Mouse (Mus musculus) retina, embryonic 14.5 days (tissue): ENCODE data around the gene Krtap4-13.
"Not testable (repeated sequence)": the region's sequence is repeated elsewhere in the genome, so short reads cannot be mapped to it uniquely, and the experiment has no call there.

Source experiments
- DNase-seq: peaks from one replicate; pipeline ENCODE4 v3.0.0-alpha.2; 2015; ENCODE audit warnings: low spot score

Krtap4-13 gene

GRCm38 (mm10) chr11:99809792-99810191 is at the start of gene Krtap4-13:
Gene Krtap4-13 (minus strand): TSS chr11:99809892.
- not testable (repeated sequence) for DNase-seq

- DNase-seq: no peak
Observed at GRCm38 (mm10) chr11:99858761-99859160, 49.1 kb upstream of the Krtap4-13 start.

GRCm38 (mm10) chr11:99857617-99858016 is 47.9 kb upstream of the Krtap4-13 start, which contains the start of gene Gm11568:
Gene Gm11568 (plus strand): TSS chr11:99857917.
- DNase-seq: no peak

- DNase-seq: peak; percentile 52
Observed at GRCm38 (mm10) chr11:99854121-99854520, 44.4 kb upstream of the Krtap4-13 start.

GRCm38 (mm10) chr11:99851508-99851907 is 41.8 kb upstream of the Krtap4-13 start, which contains the start of gene Krtap4-16:
Gene Krtap4-16 (minus strand): TSS chr11:99851608.
- DNase-seq: no peak

GRCm38 (mm10) chr11:99846746-99847145 is 37.1 kb upstream of the Krtap4-13 start:
- no peak for DNase-seq

GRCm38 (mm10) chr11:99842185-99842584 is 32.5 kb upstream of the Krtap4-13 start:
- no peak for DNase-seq

- DNase-seq: no peak
Observed at GRCm38 (mm10) chr11:99837966-99838365, 28.3 kb upstream of the Krtap4-13 start, which contains the start of gene 2300003K06Rik. Gene 2300003K06Rik (minus strand): TSS chr11:99838066.

- DNase-seq: not testable (repeated sequence)
Observed at GRCm38 (mm10) chr11:99815566-99815965, 5.9 kb upstream of the Krtap4-13 start, which contains the start of gene Gm11564. Gene Gm11564 (minus strand): TSS chr11:99815666.

- not testable (repeated sequence) for DNase-seq
Observed at GRCm38 (mm10) chr11:99804346-99804745, 5.3 kb downstream of the Krtap4-13 start, which contains the start of gene Gm11554. Gene Gm11554 (minus strand): TSS chr11:99804446.

- not testable (repeated sequence) for DNase-seq
Observed at GRCm38 (mm10) chr11:99798832-99799231, 10.9 kb downstream of the Krtap4-13 start, which contains the start of gene Gm11569. Gene Gm11569 (minus strand): TSS chr11:99798932.

GRCm38 (mm10) chr11:99793367-99793766 is 16.3 kb downstream of the Krtap4-13 start, which contains the start of gene Gm11596:
Gene Gm11596 (minus strand): TSS chr11:99793467.
- no peak for DNase-seq

- DNase-seq: not testable (repeated sequence)
Observed at GRCm38 (mm10) chr11:99784900-99785299, 24.8 kb downstream of the Krtap4-13 start, which contains the start of gene Krtap4-9. Gene Krtap4-9 (plus strand): TSS chr11:99785200.

- no peak for DNase-seq
Observed at GRCm38 (mm10) chr11:99780604-99781003, 29.1 kb downstream of the Krtap4-13 start, which contains the start of gene Krtap4-8. Gene Krtap4-8 (minus strand): TSS chr11:99780704.

GRCm38 (mm10) chr11:99778401-99778800 is 31.3 kb downstream of the Krtap4-13 start:
- DNase-seq: peak; percentile 10

GRCm38 (mm10) chr11:99772813-99773212 is 36.9 kb downstream of the Krtap4-13 start, which contains the start of gene Gm11595:
Gene Gm11595 (minus strand): TSS chr11:99772913.
- not testable (repeated sequence) for DNase-seq

GRCm38 (mm10) chr11:99768410-99768809 is 41.3 kb downstream of the Krtap4-13 start:
- DNase-seq: no peak
